Mouse (Mus musculus) thymus, adult 2 months (tissue): ENCODE data around the gene Atp5c1.

Experiments
- CTCF ChIP-seq: fragments of 200-500 bp; IDR thresholded peaks from 2 replicates; pipeline ENCODE4 v1.5.1; 2012; ENCODE audit warnings: mild to moderate bottlenecking, control low read depth, low read length, moderate library complexity, borderline replicate concordance; ENCODE audit not compliant: control insufficient read depth, poor library complexity, insufficient read depth; ENCODE audit errors: extremely low read depth
- POLR2A ChIP-seq: fragments of 200-500 bp; IDR thresholded peaks from 2 replicates; pipeline ENCODE4 v1.6.1; 2012; ENCODE audit warnings: mild to moderate bottlenecking, low read length, control low read depth, moderate library complexity; ENCODE audit not compliant: control insufficient read depth, poor library complexity, insufficient read depth; ENCODE audit errors: extremely low read depth

DNA sequence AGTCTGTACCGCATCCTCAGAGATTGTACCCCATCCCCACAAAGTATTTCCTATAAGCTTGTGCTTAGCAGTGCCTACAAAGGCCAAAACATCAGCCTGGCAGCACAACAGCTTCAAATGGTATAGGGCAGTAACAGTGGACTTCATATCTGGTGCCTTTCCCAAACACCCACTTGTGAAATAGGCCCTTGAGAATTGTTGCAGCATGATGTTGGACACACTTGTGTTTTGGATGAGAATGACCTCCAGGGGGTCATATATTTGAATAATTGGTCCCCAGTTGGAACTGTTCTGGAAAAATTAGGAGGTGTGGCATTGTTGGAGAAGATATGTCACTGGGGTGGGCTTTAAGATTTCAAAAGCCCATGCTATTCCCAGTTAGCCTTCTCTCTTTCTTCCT is 28.3 kb downstream of the Atp5c1 start:
- TF ChIP-seq CTCF: no peak
- TF ChIP-seq POLR2A: no peak
